Mouse (Mus musculus): ENCODE results near the gene Ppm1m. TPM values are rescaled to one million over a fixed set of nuclear protein-coding genes. Genes with fewer than 3 reads are reported as not detected.

Ppm1m gene
- polyA plus RNA-seq, 1 experiment from 2014 or later: 62.8 TPM

GRCm38 (mm10) chr9:106193930-106194807 lies 5.4 kb downstream of the Ppm1m start:
- DNase-seq (ENCODE audit: low read depth, low spot score) (no peak), ATAC-seq (no peak)
- in situ Hi-C loops (cut with MboI; ENCODE audit: low pct_unique_long_range_greater_than_20kb): loop anchor here (25.0 kb wide), 1 partner anchor 1118 kb away; no protein-coding TSS in a partner anchor
- no peak for TF ChIP-seq CTCF (IDR thresholded peaks at IDR 0.05)
- POLR2A ChIA-PET: no interaction called here
- H3K27me3 ChIP-seq: no peaks in the 10 kb centered on the region
- CTCF ChIA-PET: interaction anchor here (1.5 kb wide), 1 partner anchor 10 kb away, joined by 4 read pairs; no protein-coding TSS in a partner anchor

- DNase-seq (ENCODE audit: low read depth, low spot score): no peak
- no peak for TF ChIP-seq CTCF (IDR thresholded peaks at IDR 0.05)
- H3K27me3 ChIP-seq: no peaks in the 10 kb centered on the region
- in situ Hi-C loops (cut with MboI; ENCODE audit: low pct_unique_long_range_greater_than_20kb): loop anchor here (25.0 kb wide), 1 partner anchor 1119 kb away; no protein-coding TSS in a partner anchor
- ATAC-seq: no peak
- CTCF ChIA-PET: interaction anchor here (1.5 to 3.2 kb wide), 3 partner anchors 9 to 21 kb away, joined by 4 to 16 read pairs (median 13); partner anchors contain the start of gene Wdr82
- POLR2A ChIA-PET: interaction anchor here (0.7 to 2.0 kb wide), 3 partner anchors 22 to 873 kb away, joined by 3 to 5 read pairs (median 5); partner anchors contain the start of gene Poc1a
Measured at GRCm38 (mm10) chr9:106192998-106193397, 6.5 kb downstream of the Ppm1m start.

GRCm38 (mm10) chr9:106192024-106192423 lies 7.5 kb downstream of the Ppm1m start:
- no peak for TF ChIP-seq CTCF (IDR thresholded peaks at IDR 0.05)
- DNase-seq (ENCODE audit: low read depth, low spot score) (no peak), ATAC-seq (no peak)
- POLR2A ChIA-PET: interaction anchor here (0.7 to 2.0 kb wide), 2 partner anchors 21 to 874 kb away, joined by 5 read pairs; no protein-coding TSS in a partner anchor
- CTCF ChIA-PET: interaction anchor here (1.3 to 3.2 kb wide), 3 partner anchors 20 to 79 kb away, joined by 3 to 16 read pairs (median 13); partner anchors contain the start of gene Wdr82
- in situ Hi-C loops (cut with MboI; ENCODE audit: low pct_unique_long_range_greater_than_20kb): loop anchor here (25.0 kb wide), 1 partner anchor 1120 kb away; no protein-coding TSS in a partner anchor
- H3K27me3 ChIP-seq: no peaks in the 10 kb centered on the region

DNA sequence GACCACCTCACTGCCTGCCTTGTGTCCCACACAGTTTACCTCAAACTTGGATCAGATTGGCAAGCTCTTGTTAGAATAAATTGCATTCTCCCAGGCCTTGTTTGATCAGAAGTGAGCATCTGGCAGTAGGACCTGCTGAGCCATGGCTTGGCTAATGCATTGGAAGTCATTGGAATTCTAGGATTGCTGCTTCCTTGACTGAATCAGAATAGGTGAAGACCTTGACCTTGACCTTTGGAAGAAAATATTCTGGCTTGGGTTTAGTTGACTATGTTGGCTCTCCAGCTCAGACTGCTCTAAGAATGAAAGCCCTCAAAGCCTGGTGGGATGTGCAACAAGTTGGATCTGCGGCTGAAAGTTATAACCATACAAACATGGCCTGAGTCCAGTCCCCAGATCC lies 8.2 kb downstream of the Ppm1m start:
- CTCF ChIA-PET: interaction anchor here (1.3 to 3.2 kb wide), 3 partner anchors 19 to 79 kb away, joined by 3 to 16 read pairs (median 13); partner anchors contain the start of gene Wdr82

GRCm38 (mm10) chr9:106183996-106184395 lies 15.6 kb downstream of the Ppm1m start:
- ChIA-PET CTCF (interaction anchor here (1.1 to 1.2 kb wide), 3 partner anchors 9 to 97 kb away, joined by 3 to 4 read pairs (median 3); partner anchors contain the start of gene Poc1a), POLR2A (no interaction called here)
- no peaks in the 10 kb centered on the region for H3K27me3 ChIP-seq
- no peak for DNase-seq (ENCODE audit: low read depth, low spot score)
- ATAC-seq: no peak
- no peak for TF ChIP-seq CTCF (IDR thresholded peaks at IDR 0.05)
- in situ Hi-C loops (cut with MboI; ENCODE audit: low pct_unique_long_range_greater_than_20kb): loop anchor here (25.0 kb wide), 1 partner anchor 1128 kb away; no protein-coding TSS in a partner anchor

More for the DNA sequence above, 8.2 kb downstream of the Ppm1m start:
- DNase-seq (ENCODE audit: low read depth, low spot score) (no peak), ATAC-seq (no peak)
- no peak for TF ChIP-seq CTCF (IDR thresholded peaks at IDR 0.05)
- no peaks in the 10 kb centered on the region for H3K27me3 ChIP-seq
- in situ Hi-C loops (cut with MboI; ENCODE audit: low pct_unique_long_range_greater_than_20kb): loop anchor here (25.0 kb wide), 1 partner anchor 1121 kb away; no protein-coding TSS in a partner anchor
- POLR2A ChIA-PET: interaction anchor here (0.5 to 2.0 kb wide), 3 partner anchors 20 to 84 kb away, joined by 3 to 5 read pairs (median 3); no protein-coding TSS in a partner anchor

DNA sequence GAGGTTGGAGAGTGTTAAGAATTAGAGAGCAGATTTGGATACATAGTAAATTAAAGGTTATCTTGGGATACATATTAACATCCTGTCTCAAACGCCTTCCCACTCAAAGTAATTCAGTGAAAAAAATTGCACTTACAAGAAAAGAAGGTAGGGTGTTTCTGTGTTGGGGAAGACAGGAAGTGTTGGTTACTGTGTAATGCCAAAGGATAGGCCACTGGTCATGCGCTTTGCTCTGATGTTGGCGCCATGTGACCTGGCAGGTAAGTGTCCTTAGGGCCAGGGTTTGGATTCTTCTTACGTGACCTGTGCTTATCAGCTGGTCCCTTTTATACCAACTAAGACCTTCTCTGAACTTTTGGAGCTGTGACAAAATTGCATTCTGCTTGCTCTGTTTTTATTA lies 17.4 kb downstream of the Ppm1m start:
- POLR2A ChIA-PET: no interaction called here
- ATAC-seq (no peak), DNase-seq (ENCODE audit: low read depth, low spot score) (no peak)
- in situ Hi-C loops (cut with MboI; ENCODE audit: low pct_unique_long_range_greater_than_20kb): loop anchor here (25.0 kb wide), 1 partner anchor 1130 kb away; no protein-coding TSS in a partner anchor
- no peak for TF ChIP-seq CTCF (IDR thresholded peaks at IDR 0.05)
- CTCF ChIA-PET: interaction anchor here (0.7 to 1.0 kb wide), 2 partner anchors 10 to 69 kb away, joined by 3 read pairs; no protein-coding TSS in a partner anchor
- no peaks in the 10 kb centered on the region for H3K27me3 ChIP-seq

- ChIA-PET CTCF (interaction anchor here (2.1 to 2.5 kb wide), 2 partner anchors 9 to 32 kb away, joined by 7 to 8 read pairs; no protein-coding TSS in a partner anchor), POLR2A (no interaction called here)
- DNase-seq (ENCODE audit: low read depth, low spot score) (no peak), ATAC-seq (no peak)
- in situ Hi-C loops (cut with MboI; ENCODE audit: low pct_unique_long_range_greater_than_20kb): loop anchor here (25.0 kb wide), 1 partner anchor 1132 kb away; no protein-coding TSS in a partner anchor
- no peak for TF ChIP-seq CTCF (IDR thresholded peaks at IDR 0.05)
- no peaks in the 10 kb centered on the region for H3K27me3 ChIP-seq
Measured at GRCm38 (mm10) chr9:106179964-106180363, 19.6 kb downstream of the Ppm1m start.

- ChIA-PET CTCF (interaction anchor here (2.1 to 2.5 kb wide), 2 partner anchors 10 to 32 kb away, joined by 7 to 8 read pairs; no protein-coding TSS in a partner anchor), POLR2A (no interaction called here)
- in situ Hi-C loops (cut with MboI; ENCODE audit: low pct_unique_long_range_greater_than_20kb): loop anchor here (25.0 kb wide), 1 partner anchor 1133 kb away; no protein-coding TSS in a partner anchor
- TF ChIP-seq CTCF (IDR thresholded peaks at IDR 0.05): no peak
- H3K27me3 ChIP-seq: no peaks in the 10 kb centered on the region
- no peak for DNase-seq (ENCODE audit: low read depth, low spot score)
- ATAC-seq: no peak
Measured at GRCm38 (mm10) chr9:106179454-106179853, 20.1 kb downstream of the Ppm1m start.

- in situ Hi-C loops (cut with MboI; ENCODE audit: low pct_unique_long_range_greater_than_20kb): loop anchor here (25.0 kb wide), 1 partner anchor 1135 kb away; no protein-coding TSS in a partner anchor
- no peaks in the 10 kb centered on the region for H3K27me3 ChIP-seq
- no peak for TF ChIP-seq CTCF (IDR thresholded peaks at IDR 0.05)
- no peak for ATAC-seq
- CTCF ChIA-PET: interaction anchor here (0.8 kb wide), 1 partner anchor 14 kb away, joined by 3 read pairs; no protein-coding TSS in a partner anchor
- no peak for DNase-seq (ENCODE audit: low read depth, low spot score)
- POLR2A ChIA-PET: interaction anchor here (0.8 to 1.1 kb wide), 2 partner anchors 12 to 22 kb away, joined by 3 read pairs; partner anchors contain the start of gene Ppm1m
Measured at GRCm38 (mm10) chr9:106177799-106178198, 21.7 kb downstream of the Ppm1m start.

GRCm38 (mm10) chr9:106176769-106177168 lies 22.8 kb downstream of the Ppm1m start:
- in situ Hi-C loops (cut with MboI; ENCODE audit: low pct_unique_long_range_greater_than_20kb): loop anchor here (25.0 kb wide), 1 partner anchor 1136 kb away; no protein-coding TSS in a partner anchor
- no peak for TF ChIP-seq CTCF (IDR thresholded peaks at IDR 0.05)
- H3K27me3 ChIP-seq: no peaks in the 10 kb centered on the region
- no peak for ATAC-seq
- no peak for DNase-seq (ENCODE audit: low read depth, low spot score)
- CTCF ChIA-PET: interaction anchor here (0.8 kb wide), 1 partner anchor 13 kb away, joined by 3 read pairs; no protein-coding TSS in a partner anchor
- POLR2A ChIA-PET: interaction anchor here (0.8 kb wide), 1 partner anchor 23 kb away, joined by 3 read pairs; the partner anchor contains the start of gene Ppm1m

Measured in Patski (cell line).